Mouse (Mus musculus): ENCODE results near the gene Gm49380. TPM values are rescaled to one million over a fixed set of nuclear protein-coding genes. Genes with fewer than 3 reads are reported as not detected.
A peak's percentile ranks its signal among the peaks of the same experiment; 100 is the strongest.

Gene Gm49380
- total and polyA plus RNA-seq, 2 experiments from 2014 or later, result 0.81 TPM; not detected in 1

GRCm38 (mm10) chr9:44066785-44067225 is 46.5 kb downstream of the Gm49380 start, which contains the start of gene Usp2:
Gene Usp2 (plus strand): TSS chr9:44067021.
- ATAC-seq, result peak; percentile 99
- under 1% methylated on average over 38 of the region's 38 CpGs for whole genome bisulfite sequencing
- peaks cover 7% of the 10 kb centered on the region; the same call in 1 of the 2 replicates for H3K4me1 ChIP-seq (ENCODE audit: insufficient read depth)
- H3K36me3 ChIP-seq (ENCODE audit: insufficient read depth), result no peaks in the 10 kb centered on the region
- no peaks in the 10 kb centered on the region for H3K27me3 ChIP-seq (ENCODE audit: insufficient read depth, low read length)
- peak within 1 kb of the TSS; percentile 51 for H3K9ac ChIP-seq
- peak within 1 kb of the TSS; percentile 62 for H3K4me3 ChIP-seq (ENCODE audit: low read depth, low read length)
- TF ChIP-seq CTCF (IDR thresholded peaks at IDR 0.05; ENCODE audit: low read depth), result peak; percentile 91
- H3K27ac ChIP-seq (ENCODE audit: low read depth, low read length), result no peak within 1 kb of the TSS
- peak within 1 kb of the TSS; percentile 95 for H3K4me2 ChIP-seq (ENCODE audit: low read depth)
- no peaks in the 10 kb centered on the region for H3K9me3 ChIP-seq (ENCODE audit: low read length)
- peak; percentile 98 for DNase-seq

- DNase-seq (no peak), ATAC-seq (no peak)
- no peak overlapping the region for H3K4me3 ChIP-seq (ENCODE audit: low read depth, low read length)
- no peak for TF ChIP-seq CTCF (IDR thresholded peaks at IDR 0.05; ENCODE audit: low read depth)
- H3K9me3 ChIP-seq (ENCODE audit: low read length), result no peaks in the 10 kb centered on the region
- no peaks in the 10 kb centered on the region for H3K36me3 ChIP-seq (ENCODE audit: insufficient read depth)
- WGBS, result 48% methylated on average over 1 of the region's 1 CpGs
- no peaks in the 10 kb centered on the region for H3K27me3 ChIP-seq (ENCODE audit: insufficient read depth, low read length)
- H3K27ac ChIP-seq (ENCODE audit: low read depth, low read length), result no peak overlapping the region
- H3K9ac ChIP-seq, result no peak overlapping the region
- H3K4me1 ChIP-seq (ENCODE audit: insufficient read depth), result peaks cover 7% of the 10 kb centered on the region; the same call in 1 of the 2 replicates
- no peak overlapping the region for H3K4me2 ChIP-seq (ENCODE audit: low read depth)
These were observed 48.1 kb downstream of the Gm49380 start for GRCm38 (mm10) chr9:44065177-44065576.

GRCm38 (mm10) chr9:44058606-44059005 is 54.7 kb downstream of the Gm49380 start:
- TF ChIP-seq CTCF (IDR thresholded peaks at IDR 0.05; ENCODE audit: low read depth), result no peak
- DNase-seq (no peak), ATAC-seq (no peak)
- 91% methylated on average over 6 of the region's 6 CpGs for WGBS
- no peaks in the 10 kb centered on the region for H3K27me3 ChIP-seq (ENCODE audit: insufficient read depth, low read length)
- no peak overlapping the region for H3K4me3 ChIP-seq (ENCODE audit: low read depth, low read length)
- H3K9ac ChIP-seq, result no peak overlapping the region
- H3K36me3 ChIP-seq (ENCODE audit: insufficient read depth), result no peaks in the 10 kb centered on the region
- no peak overlapping the region for H3K27ac ChIP-seq (ENCODE audit: low read depth, low read length)
- H3K4me2 ChIP-seq (ENCODE audit: low read depth), result no peak overlapping the region
- H3K4me1 ChIP-seq (ENCODE audit: insufficient read depth), result no peaks in the 10 kb centered on the region
- no peaks in the 10 kb centered on the region for H3K9me3 ChIP-seq (ENCODE audit: low read length)

GRCm38 (mm10) chr9:44053936-44054335 is 59.4 kb downstream of the Gm49380 start:
- Histone ChIP-seq H3K4me2 (ENCODE audit: low read depth) (no peak overlapping the region), H3K9me3 (ENCODE audit: low read length) (no peaks in the 10 kb centered on the region), H3K4me3 (ENCODE audit: low read depth, low read length) (no peak overlapping the region), H3K27me3 (ENCODE audit: insufficient read depth, low read length) (no peaks in the 10 kb centered on the region), H3K36me3 (ENCODE audit: insufficient read depth) (no peaks in the 10 kb centered on the region), H3K27ac (ENCODE audit: low read depth, low read length) (no peak overlapping the region), H3K9ac (no peak overlapping the region), H3K4me1 (ENCODE audit: insufficient read depth) (no peaks in the 10 kb centered on the region)
- TF ChIP-seq CTCF (IDR thresholded peaks at IDR 0.05; ENCODE audit: low read depth), result no peak
- DNase-seq (no peak), ATAC-seq (no peak)
- 66% methylated on average over 1 of the region's 1 CpGs for WGBS

- H3K4me1 ChIP-seq (ENCODE audit: insufficient read depth), result no peaks in the 10 kb centered on the region
- H3K27me3 ChIP-seq (ENCODE audit: insufficient read depth, low read length), result no peaks in the 10 kb centered on the region
- WGBS, result 73% methylated on average over 3 of the region's 3 CpGs
- ATAC-seq (no peak), DNase-seq (no peak)
- TF ChIP-seq CTCF (IDR thresholded peaks at IDR 0.05; ENCODE audit: low read depth), result peak; percentile 35
- H3K4me2 ChIP-seq (ENCODE audit: low read depth), result no peak overlapping the region
- H3K4me3 ChIP-seq (ENCODE audit: low read depth, low read length), result no peak overlapping the region
- no peaks in the 10 kb centered on the region for H3K9me3 ChIP-seq (ENCODE audit: low read length)
- no peak overlapping the region for H3K9ac ChIP-seq
- H3K27ac ChIP-seq (ENCODE audit: low read depth, low read length), result no peak overlapping the region
- no peaks in the 10 kb centered on the region for H3K36me3 ChIP-seq (ENCODE audit: insufficient read depth)
These were observed 60.4 kb downstream of the Gm49380 start for GRCm38 (mm10) chr9:44052855-44053254.

- Histone ChIP-seq H3K9me3 (ENCODE audit: low read length) (no peaks in the 10 kb centered on the region), H3K36me3 (ENCODE audit: insufficient read depth) (no peaks in the 10 kb centered on the region), H3K4me3 (ENCODE audit: low read depth, low read length) (no peak overlapping the region), H3K27ac (ENCODE audit: low read depth, low read length) (no peak overlapping the region), H3K9ac (no peak overlapping the region), H3K27me3 (ENCODE audit: insufficient read depth, low read length) (0 out of 2 replicates have a peak, but pooled peaks cover 3% of the 10 kb centered on the region), H3K4me1 (ENCODE audit: insufficient read depth) (no peaks in the 10 kb centered on the region), H3K4me2 (ENCODE audit: low read depth) (no peak overlapping the region)
- WGBS, result 85% methylated on average over 8 of the region's 8 CpGs
- ATAC-seq (no peak), DNase-seq (no peak)
- TF ChIP-seq CTCF (IDR thresholded peaks at IDR 0.05; ENCODE audit: low read depth), result no peak
These were observed 63.7 kb downstream of the Gm49380 start for GRCm38 (mm10) chr9:44049381-44050165.
